Comparison of ENCODE assay signal across 9 mouse cellular contexts in genomic region chr8:113664544-113664943, GRCm38 (mm10). TPM values are rescaled to one million over a fixed set of nuclear protein-coding genes. Genes with fewer than 3 reads are reported as not detected.
A peak's percentile ranks its signal among the peaks of the same experiment; 100 is the strongest.
DNase-seq lines count a peak whose midpoint lies in the region; ATAC-seq and TF ChIP-seq lines count a peak whose summit lies in the region.
"Had no signal": no experiment of that assay in that cellular context is flagged by ENCODE, and none has a peak within 500 bp of the region (broad histone marks: within the 10 kb centered on the region; RNA-seq: fewer than 3 reads in every experiment).

No protein-coding gene starts in this region.

- H3K4me2 ChIP-seq in forebrain, embryonic 12.5 days = no peak overlapping the region

- intact Hi-C loops in heart, postnatal 25 days (cut with DNase I) = loop anchor here (1.0 to 10.0 kb wide), 5 partner anchors 120 to 773 kb away; partner anchors contain the start of gene Wwox

- TF ChIP-seq POLR2A in brain, embryonic 14.5 days (IDR thresholded peaks at IDR 0.05; ENCODE audit: borderline replicate concordance, extremely low read depth, insufficient read depth, insufficient read length, poor library complexity, severe bottlenecking) = no peak

- peak; percentile 95 for DNase-seq in brain, embryonic 14.5 days (ENCODE audit: low read depth)
- peak; percentile 26 for DNase-seq in heart, postnatal 25 days (ENCODE audit: low spot score)
- DNase-seq in kidney, postnatal 4 days = peak; percentile 91 to 92
- peak; percentile 71 to 82 for DNase-seq in lung, adult 18-20 months
- peak; percentile 63 for DNase-seq in ovary, adult 18-20 months (ENCODE audit: low spot score)
- DNase-seq in thymus, postnatal 10 days (ENCODE audit: low spot score in 2 of 2) = peak; percentile 25 to 65

- ATAC-seq in forebrain, embryonic 12.5 days (ENCODE audit: low FRiP score) = peak; percentile 76

- H3K4me1 ChIP-seq in E14TG2a.4 (replicated peaks; ENCODE audit: low read depth, low read length) = no peaks in the 10 kb centered on the region
- peaks cover 9% of the 10 kb centered on the region for H3K4me1 ChIP-seq in forebrain, embryonic 12.5 days

- no peaks in the 10 kb centered on the region for H3K9me3 ChIP-seq in E14TG2a.4 (ENCODE audit: low read length)
- H3K9me3 ChIP-seq in forebrain, embryonic 12.5 days = no peaks in the 10 kb centered on the region

- no peaks in the 10 kb centered on the region for H3K36me3 ChIP-seq in E14TG2a.4 (ENCODE audit: insufficient read depth, low read length)
- no peaks in the 10 kb centered on the region for H3K36me3 ChIP-seq in forebrain, embryonic 12.5 days (replicated peaks)

- 7% methylated on average over 2 of the region's 2 CpGs for WGBS in forebrain, embryonic 12.5 days

- H3K4me3 ChIP-seq in E14TG2a.4 (replicated peaks; ENCODE audit: low read length) = no peak overlapping the region
- no peak overlapping the region for H3K4me3 ChIP-seq in forebrain, embryonic 12.5 days (replicated peaks)

- H3K9ac ChIP-seq in forebrain, embryonic 12.5 days = no peak overlapping the region

- no peak overlapping the region for H3K27ac ChIP-seq in forebrain, embryonic 12.5 days

- peaks cover 7% of the 10 kb centered on the region; the same call in 1 of the 2 replicates for H3K27me3 ChIP-seq in E14TG2a.4 (ENCODE audit: insufficient read depth, low read length)
- no peaks in the 10 kb centered on the region; the same call in 1 of the 2 replicates for H3K27me3 ChIP-seq in forebrain, embryonic 12.5 days

- peak; percentile 69 for TF ChIP-seq CTCF in E14TG2a.4 (conservative IDR thresholded peaks at IDR 0.05; ENCODE audit: low read length)
- TF ChIP-seq CTCF in brain, embryonic 14.5 days (IDR thresholded peaks at IDR 0.05; ENCODE audit: borderline replicate concordance, extremely low read depth, insufficient read depth, insufficient read length) = peak; percentile 95

RNA-seq across cellular contexts. Expression of gene Syce1l, which starts 21.5 kb away (rescaled TPM):
- polyA plus RNA-seq in brain, embryonic 14.5 days (2012; rRNA removed) = 0.43 and 0.55 TPM in 2 replicates
- polyA plus RNA-seq in forebrain, embryonic 12.5 days (2016; fragmentation: Nextera tagmentation; extraction: Ambion mirVana) = not detected in 2 replicates
- not detected for total RNA-seq in heart, postnatal 25 days (2021)
- polyA plus RNA-seq: gonadal fat pad, adult 2 months had no signal

RNA-seq across cellular contexts. Expression of gene Mon1b, which starts 29.2 kb away (rescaled TPM):
- polyA plus RNA-seq in brain, embryonic 14.5 days (2012; rRNA removed) = 5.2 and 11.0 TPM in 2 replicates
- 11.3 and 14.2 TPM in 2 replicates for polyA plus RNA-seq in forebrain, embryonic 12.5 days (2016; fragmentation: Nextera tagmentation; extraction: Ambion mirVana)
- 1 to 10 TPM; 6.0 to 6.3 TPM for total RNA-seq in heart, postnatal 25 days (2021)

Comparison
In these comparisons a context has a peak if more than half of its experiments do, and no peak if none do; other contexts are left out.
1. DNase-seq: peak in every context shown above with its lines; median percentile 95 in brain, embryonic 14.5 days; 92 in kidney, postnatal 4 days; 76 in lung, adult 18-20 months; 63 in ovary, adult 18-20 months; 45 in thymus, postnatal 10 days; 26 in heart, postnatal 25 days.